Mouse (Mus musculus): Measurements from ENCODE around the gene Tepp.

Gene Tepp

GRCm38 (mm10) chr8:95310342-95310970 is at the start of gene Tepp:
Gene Tepp, plus strand, starts transcription at chr8:95310566.
- DNase-seq (ENCODE audit: low read depth): no peak

- no peak for DNase-seq (ENCODE audit: low read depth)
Observed at GRCm38 (mm10) chr8:95262181-95262580, 48.2 kb upstream of the Tepp start.

- no peak for DNase-seq (ENCODE audit: low read depth)
Observed at GRCm38 (mm10) chr8:95270501-95270900, 39.9 kb upstream of the Tepp start.

DNA sequence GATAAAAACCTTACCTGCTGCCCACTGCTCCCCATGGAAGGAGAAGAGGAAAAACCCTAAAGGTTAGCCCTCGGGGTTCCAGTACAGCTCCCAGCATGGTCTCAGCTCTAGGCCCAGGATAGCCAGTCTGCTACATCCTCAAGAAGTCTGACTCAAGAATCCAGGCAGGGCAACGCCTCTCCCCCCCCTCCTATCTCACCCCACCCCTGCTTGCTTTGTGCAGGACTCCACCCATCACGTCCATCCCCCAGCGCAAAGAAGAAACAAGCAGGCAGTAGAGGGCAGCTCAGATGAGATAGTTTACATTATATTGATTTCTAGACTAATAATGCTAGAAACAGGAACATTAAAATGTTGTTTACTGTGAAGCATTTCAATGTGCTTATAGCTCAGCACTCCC is 38.5 kb upstream of the Tepp start:
- DNase-seq (ENCODE audit: low read depth): no peak

- DNase-seq (ENCODE audit: low read depth): no peak
Observed at GRCm38 (mm10) chr8:95272871-95273270, 37.5 kb upstream of the Tepp start.

DNA sequence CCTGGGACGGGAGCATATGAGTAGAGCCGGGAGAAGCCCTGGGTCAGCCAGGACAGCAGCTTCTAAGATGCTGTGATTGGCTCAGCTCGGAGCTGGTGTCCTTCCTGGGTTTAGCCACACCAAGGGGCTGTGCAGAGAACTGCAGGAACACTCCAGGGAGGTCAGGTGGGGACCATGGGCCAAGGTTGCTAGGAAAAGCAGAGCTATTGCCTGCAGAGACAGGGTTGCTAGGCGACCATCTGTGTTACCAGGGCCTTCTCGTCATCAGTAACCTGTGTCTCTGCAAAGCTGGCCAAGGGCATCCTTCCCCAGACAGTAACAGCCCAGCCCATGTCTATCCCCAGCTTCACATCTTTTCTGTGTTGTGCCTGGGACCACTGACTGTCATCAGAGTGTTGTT is 28.9 kb upstream of the Tepp start:
- DNase-seq (ENCODE audit: low read depth): no peak

GRCm38 (mm10) chr8:95289066-95289650 is 21.2 kb upstream of the Tepp start:
- no peak for DNase-seq (ENCODE audit: low read depth)

- no peak for DNase-seq (ENCODE audit: low read depth)
Observed at GRCm38 (mm10) chr8:95293172-95293571, 17.2 kb upstream of the Tepp start.

DNA sequence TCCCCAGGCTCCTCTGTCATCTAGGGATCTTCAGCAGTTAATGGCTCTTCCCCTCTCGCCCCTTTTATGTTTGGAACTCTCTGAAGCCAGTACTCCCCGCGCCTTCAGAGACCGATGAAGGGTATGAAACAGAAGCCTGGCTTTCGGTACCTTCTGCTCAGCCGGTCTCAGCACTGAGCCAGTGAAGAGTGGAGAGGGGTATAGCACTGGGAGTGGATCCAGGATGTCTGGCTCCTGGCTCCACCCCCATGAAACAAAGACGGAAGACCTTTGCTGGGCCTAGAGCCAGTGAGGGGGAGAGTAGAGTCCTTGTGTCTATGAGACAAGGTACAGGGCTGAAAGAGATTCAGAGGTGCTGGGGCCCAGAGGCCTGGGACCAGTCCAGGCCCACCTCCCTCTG is 16.5 kb upstream of the Tepp start:
- no peak for DNase-seq (ENCODE audit: low read depth)

GRCm38 (mm10) chr8:95302410-95302809 is 8.0 kb upstream of the Tepp start:
- peak; percentile 76 for DNase-seq (ENCODE audit: low read depth)

DNA sequence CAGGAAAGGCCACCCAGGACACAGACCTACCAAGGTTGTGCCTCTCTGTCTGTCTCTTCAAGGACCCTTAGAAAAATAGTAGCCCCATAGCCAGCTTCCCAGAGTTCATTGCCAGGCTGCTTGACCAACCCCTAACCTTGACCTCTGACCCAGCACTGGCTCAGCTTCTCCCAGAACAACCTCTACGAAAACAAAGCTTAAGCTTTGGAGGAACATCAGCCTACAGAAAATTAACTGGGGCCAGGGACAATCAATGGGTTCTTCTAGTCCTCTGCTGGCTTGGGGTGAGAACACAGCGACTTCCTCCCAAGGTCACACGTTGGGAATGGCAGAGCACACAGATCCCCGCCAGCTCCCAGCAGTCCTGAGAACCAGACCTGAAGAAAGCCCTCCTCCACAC is 4.8 kb upstream of the Tepp start:
- no peak for DNase-seq (ENCODE audit: low read depth)

DNA sequence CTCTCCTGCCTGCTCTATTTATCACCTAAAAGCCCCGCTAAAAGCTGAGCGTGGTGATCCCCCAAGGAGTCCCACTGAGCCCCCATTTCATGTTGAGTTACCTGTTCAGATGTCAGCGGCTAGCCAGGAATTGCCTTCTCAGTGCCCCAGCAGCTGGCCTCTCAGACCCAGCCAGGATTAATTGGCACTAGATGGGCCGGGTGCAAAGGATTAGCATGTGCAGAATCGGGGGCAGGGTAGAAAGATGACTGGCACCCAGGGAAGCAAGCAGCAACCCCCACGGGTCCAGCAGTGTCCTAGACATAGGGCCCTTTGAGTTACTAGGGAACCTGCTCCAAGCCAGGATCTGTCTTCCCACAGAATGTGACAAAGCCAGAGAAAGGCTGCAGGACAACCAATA is 3.9 kb upstream of the Tepp start, which contains the start of gene Cngb1:
Gene Cngb1, minus strand, starts transcription at position 155 of the 400 bp plus-strand sequence.
- no peak for DNase-seq (ENCODE audit: low read depth)

DNA sequence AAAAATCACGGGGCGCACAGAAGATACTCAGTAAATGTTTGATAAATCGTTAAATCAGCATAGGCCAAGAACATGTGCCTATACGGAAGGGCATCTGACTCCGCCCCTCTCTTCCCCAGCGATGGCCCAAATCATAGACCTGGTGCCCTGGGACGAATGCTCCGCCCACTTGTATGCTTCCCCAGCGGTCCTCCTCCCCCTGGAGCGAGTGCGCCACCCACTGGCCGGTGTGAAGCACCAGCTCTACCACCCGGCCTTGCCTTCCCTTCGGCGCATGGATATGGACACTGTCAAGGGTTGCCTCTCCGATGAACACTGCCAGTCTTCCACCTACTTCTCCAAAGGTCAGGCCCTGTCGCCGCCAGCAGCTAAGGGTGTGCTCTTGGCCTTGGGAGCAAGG is 2.5 kb downstream of the Tepp start:
- no peak for DNase-seq (ENCODE audit: low read depth)

GRCm38 (mm10) chr8:95313857-95314256 is 3.5 kb downstream of the Tepp start:
- DNase-seq (ENCODE audit: low read depth): no peak

DNA sequence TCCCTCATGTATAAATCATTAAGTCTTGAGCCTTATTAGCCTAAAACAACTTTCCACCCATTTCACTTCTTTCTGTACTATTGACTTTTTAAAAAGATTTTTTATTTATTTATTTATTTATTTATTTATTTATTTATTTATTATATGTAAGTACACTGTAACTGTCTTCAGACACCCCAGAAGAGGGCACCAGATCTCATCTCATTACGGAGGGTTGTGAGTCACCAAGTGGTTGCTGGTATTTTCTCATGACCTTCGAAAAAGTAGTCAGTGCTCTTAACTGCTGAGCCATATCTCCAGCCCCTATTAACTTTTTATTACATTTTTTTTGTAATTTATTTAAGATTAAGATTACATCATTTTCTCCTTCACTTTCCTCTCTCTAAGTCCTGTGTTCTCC is 4.3 kb downstream of the Tepp start:
- DNase-seq (ENCODE audit: low read depth): no peak

GRCm38 (mm10) chr8:95315350-95315749 is 5.0 kb downstream of the Tepp start:
- no peak for DNase-seq (ENCODE audit: low read depth)

DNA sequence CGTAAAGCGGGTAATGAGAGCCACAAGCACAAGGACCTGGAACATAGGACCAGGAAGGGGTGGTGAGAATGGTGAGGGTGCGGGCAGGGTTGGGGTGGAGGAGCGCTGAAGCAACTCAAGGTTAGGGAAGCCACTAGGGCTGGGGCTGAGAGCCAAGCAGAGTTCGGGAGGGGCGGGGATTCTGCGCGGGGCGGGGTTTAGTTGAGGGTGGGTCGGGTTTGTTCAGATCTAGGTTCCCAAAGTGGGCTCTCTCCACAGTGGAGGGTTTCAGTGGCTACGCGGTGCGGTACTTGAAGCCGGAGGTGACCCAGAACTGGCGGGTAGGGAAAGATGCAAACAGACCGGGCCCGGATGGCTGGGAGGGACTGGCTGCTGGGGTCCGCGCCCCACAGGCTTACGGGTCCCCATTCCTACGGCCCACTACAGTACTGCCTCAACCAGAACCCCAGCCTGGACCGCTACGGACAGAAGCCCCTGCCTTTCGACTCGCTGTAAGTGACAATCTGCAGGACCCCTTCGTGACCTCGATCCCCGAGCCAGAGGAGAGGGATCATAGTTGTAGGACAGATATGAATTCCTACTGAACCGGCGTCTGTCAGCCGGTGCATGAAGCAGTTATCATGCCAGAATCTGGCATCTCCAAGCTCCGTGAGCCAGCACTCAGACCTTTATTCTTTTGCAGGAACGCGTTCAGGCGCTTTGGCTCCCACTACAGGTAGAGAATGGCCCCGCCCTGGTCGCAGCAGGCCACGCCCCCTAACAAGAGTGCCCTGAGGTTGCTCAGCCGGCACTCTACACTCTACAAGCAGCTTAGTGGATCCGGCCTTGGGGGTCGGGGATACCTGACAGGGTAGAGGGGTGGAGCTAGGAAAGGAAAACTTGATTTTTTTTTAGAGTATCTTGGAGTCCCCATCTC is 10.1 kb downstream of the Tepp start:
- DNase-seq (ENCODE audit: low read depth): peak; percentile 88

DNA sequence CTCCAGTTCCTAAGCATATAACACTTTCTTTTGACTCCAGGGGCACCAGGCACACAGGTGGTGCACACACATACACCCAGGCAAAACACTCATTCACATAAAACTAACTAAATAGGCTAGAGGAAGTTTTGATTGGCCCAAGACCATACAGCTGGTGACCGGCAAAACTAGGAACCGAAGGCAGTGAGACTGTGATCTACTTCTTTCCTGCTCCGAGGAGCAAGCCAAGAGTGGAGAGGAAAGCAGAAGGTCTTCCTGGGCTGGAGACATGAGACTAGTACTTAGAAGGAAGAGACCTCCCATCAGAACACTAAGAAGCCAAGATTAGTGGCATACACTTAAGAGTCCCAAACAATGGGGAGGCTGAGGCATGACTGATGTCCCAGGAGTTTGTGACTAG is 12.8 kb downstream of the Tepp start:
- DNase-seq (ENCODE audit: low read depth): no peak

- DNase-seq (ENCODE audit: low read depth): no peak
Observed at GRCm38 (mm10) chr8:95324646-95325045, 14.3 kb downstream of the Tepp start.

DNA sequence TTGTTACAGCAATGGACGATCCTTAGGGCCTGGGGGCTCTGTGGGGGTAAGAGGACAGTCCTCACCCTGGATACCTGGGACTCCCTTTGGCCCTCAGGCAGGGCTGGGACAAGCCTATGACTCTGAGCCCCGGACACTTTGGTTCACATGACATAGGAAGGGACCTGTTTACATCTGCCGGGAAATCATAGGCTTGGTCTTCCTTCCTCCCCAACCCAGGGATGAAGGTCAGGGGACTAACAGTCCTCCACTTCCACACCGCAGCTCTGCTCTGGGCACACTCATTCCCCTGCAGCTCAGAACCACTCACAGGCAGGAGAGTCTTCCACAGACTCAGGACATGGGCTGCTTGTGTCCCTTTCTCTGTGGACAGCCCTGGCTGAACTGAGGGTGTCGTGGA is 16.5 kb downstream of the Tepp start:
- no peak for DNase-seq (ENCODE audit: low read depth)

DNA sequence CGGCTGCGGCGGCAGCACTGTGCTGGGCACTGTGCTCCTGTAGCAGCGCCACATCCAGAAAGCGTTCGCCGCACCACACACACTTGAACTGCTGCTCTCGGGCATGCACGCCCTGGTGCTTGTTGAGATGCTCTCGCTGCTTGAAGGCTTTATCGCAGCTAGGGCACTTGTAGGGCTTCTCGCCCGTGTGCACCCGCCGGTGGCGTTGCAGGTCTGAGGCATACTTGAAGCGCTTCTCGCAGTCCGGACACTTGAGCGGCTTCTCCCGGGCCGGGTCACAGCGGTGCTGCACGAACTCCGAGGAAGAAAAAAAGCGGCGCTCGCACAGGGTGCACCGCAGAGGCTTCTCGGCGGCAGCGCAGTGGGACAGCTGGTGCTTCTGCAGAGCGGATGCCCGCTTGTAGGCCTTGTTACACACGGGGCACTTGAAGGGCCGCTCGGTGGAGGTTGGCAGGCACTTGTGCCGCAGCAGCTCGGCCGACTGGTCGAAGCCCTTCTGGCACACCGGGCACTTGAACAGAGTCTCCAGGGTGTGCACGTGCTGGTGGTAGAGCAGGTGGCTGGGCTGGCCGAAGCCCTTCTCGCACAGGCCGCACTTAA is 17.6 kb downstream of the Tepp start:
- DNase-seq (ENCODE audit: low read depth): no peak

DNA sequence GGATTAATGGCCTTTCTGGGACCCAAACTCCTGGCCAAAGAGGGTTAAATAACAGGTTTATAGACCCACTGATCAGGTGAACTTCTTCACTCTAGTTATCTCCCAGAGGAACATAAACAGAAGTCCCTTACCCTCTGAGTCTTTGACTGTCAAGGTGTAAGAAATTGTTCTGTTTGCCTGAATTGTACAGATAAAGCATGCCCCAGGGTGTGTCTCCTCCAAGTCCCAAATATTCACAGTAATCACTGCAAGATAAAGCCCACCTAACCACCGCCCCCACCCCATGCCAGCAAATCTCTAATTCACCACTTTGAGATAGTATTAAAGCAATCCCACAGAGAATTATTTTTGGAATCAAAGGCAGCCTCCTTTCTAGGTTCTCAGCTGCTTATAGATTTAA is 20.0 kb downstream of the Tepp start:
- peak; percentile 5 for DNase-seq (ENCODE audit: low read depth)
